Mouse (Mus musculus): Measurements from ENCODE around the gene Gdf15. TPM values are rescaled to one million over a fixed set of nuclear protein-coding genes. Genes with fewer than 3 reads are reported as not detected.
A peak's percentile ranks its signal among the peaks of the same experiment; 100 is the strongest.

The Gdf15 gene
- polyA plus RNA-seq, 1 experiment from 2014 or later: 4.9 TPM

GRCm38 (mm10) chr8:70643019-70643418, 10.8 kb upstream of the Gdf15 start:
- no peak for ATAC-seq
- no peak overlapping the region for H3K4me3 ChIP-seq
- no peak overlapping the region for H3K9ac ChIP-seq
- H3K36me3 ChIP-seq: no peaks in the 10 kb centered on the region
- no peaks in the 10 kb centered on the region for H3K9me3 ChIP-seq (replicated peaks)
- no peak overlapping the region for H3K27ac ChIP-seq
- H3K4me2 ChIP-seq: no peak overlapping the region
- 49% methylated on average over 3 of the region's 3 CpGs for WGBS (ENCODE audit: insufficient replicate concordance)
- H3K27me3 ChIP-seq (replicated peaks): 0 out of 2 replicates have a peak, but pooled peaks cover 7% of the 10 kb centered on the region
- H3K4me1 ChIP-seq: peaks cover 36% of the 10 kb centered on the region

- Histone ChIP-seq H3K4me2 (no peak overlapping the region), H3K27ac (no peak overlapping the region), H3K9me3 (replicated peaks) (no peaks in the 10 kb centered on the region), H3K4me1 (peaks cover 52% of the 10 kb centered on the region), H3K9ac (no peak overlapping the region), H3K27me3 (replicated peaks) (0 out of 2 replicates have a peak, but pooled peaks cover 7% of the 10 kb centered on the region), H3K36me3 (no peaks in the 10 kb centered on the region), H3K4me3 (no peak overlapping the region)
- ATAC-seq: no peak
- 72% methylated on average over 9 of the region's 9 CpGs for WGBS (ENCODE audit: insufficient replicate concordance)
Observed at GRCm38 (mm10) chr8:70638752-70639151, 6.5 kb upstream of the Gdf15 start.

GRCm38 (mm10) chr8:70636838-70637237, 4.6 kb upstream of the Gdf15 start:
- Histone ChIP-seq H3K4me1 (peaks cover 56% of the 10 kb centered on the region), H3K9me3 (replicated peaks) (no peaks in the 10 kb centered on the region), H3K27me3 (replicated peaks) (peaks cover 10% of the 10 kb centered on the region), H3K4me3 (no peak overlapping the region), H3K9ac (no peak overlapping the region), H3K36me3 (no peaks in the 10 kb centered on the region), H3K4me2 (no peak overlapping the region), H3K27ac (peak overlapping the region; percentile 33; the same call in 1 of the 2 replicates)
- ATAC-seq: peak; percentile 29
- 60% methylated on average over 8 of the region's 8 CpGs for WGBS (ENCODE audit: insufficient replicate concordance)

- Histone ChIP-seq H3K27ac (peak overlapping the region; percentile 79), H3K9ac (peak overlapping the region; percentile 50), H3K4me1 (peaks cover 66% of the 10 kb centered on the region), H3K36me3 (no peaks in the 10 kb centered on the region), H3K4me3 (no peak overlapping the region), H3K4me2 (0 out of 2 replicates have a peak overlapping the region, but pooled peaks have one; percentile 1), H3K9me3 (replicated peaks) (no peaks in the 10 kb centered on the region), H3K27me3 (replicated peaks) (peaks cover 21% of the 10 kb centered on the region)
- no peak for ATAC-seq
- 28% methylated on average over 6 of the region's 6 CpGs for WGBS (ENCODE audit: insufficient replicate concordance)
Observed at GRCm38 (mm10) chr8:70635527-70635926, 3.3 kb upstream of the Gdf15 start.

- no peak for ATAC-seq
- H3K9ac ChIP-seq: no peak overlapping the region
- H3K4me2 ChIP-seq: no peak overlapping the region
- peaks cover 21% of the 10 kb centered on the region for H3K27me3 ChIP-seq (replicated peaks)
- peaks cover 79% of the 10 kb centered on the region for H3K4me1 ChIP-seq
- 45% methylated on average over 6 of the region's 6 CpGs for WGBS (ENCODE audit: insufficient replicate concordance)
- no peak overlapping the region for H3K4me3 ChIP-seq
- H3K36me3 ChIP-seq: 0 out of 2 replicates have a peak, but pooled peaks cover 2% of the 10 kb centered on the region
- peak overlapping the region; percentile 79 for H3K27ac ChIP-seq
- no peaks in the 10 kb centered on the region for H3K9me3 ChIP-seq (replicated peaks)
Observed at GRCm38 (mm10) chr8:70634066-70634465, 1.8 kb upstream of the Gdf15 start.

GRCm38 (mm10) chr8:70631436-70631835, 820 bp downstream of the Gdf15 start:
- Histone ChIP-seq H3K36me3 (0 out of 2 replicates have a peak, but pooled peaks cover 3% of the 10 kb centered on the region), H3K4me1 (peaks cover 60% of the 10 kb centered on the region), H3K4me3 (peak overlapping the region; percentile 67), H3K9ac (peak overlapping the region; percentile 75), H3K4me2 (peak overlapping the region; percentile 78), H3K9me3 (replicated peaks) (no peaks in the 10 kb centered on the region), H3K27me3 (replicated peaks) (peaks cover 21% of the 10 kb centered on the region), H3K27ac (peak overlapping the region; percentile 79)
- WGBS (ENCODE audit: insufficient replicate concordance): 14% methylated on average over 23 of the region's 24 CpGs
- ATAC-seq: no peak

GRCm38 (mm10) chr8:70630532-70631381, 1.5 kb downstream of the Gdf15 start:
- peaks cover 21% of the 10 kb centered on the region for H3K27me3 ChIP-seq (replicated peaks)

GRCm38 (mm10) chr8:70629574-70630531, 2.4 kb downstream of the Gdf15 start:
- WGBS (ENCODE audit: insufficient replicate concordance): 1% methylated on average over 60 of the region's 60 CpGs
- H3K4me1 ChIP-seq: peaks cover 47% of the 10 kb centered on the region
- peak overlapping the region; percentile 67 for H3K4me3 ChIP-seq
- H3K9ac ChIP-seq: peak overlapping the region; percentile 75
- H3K27me3 ChIP-seq (replicated peaks): peaks cover 21% of the 10 kb centered on the region
- no peaks in the 10 kb centered on the region for H3K9me3 ChIP-seq (replicated peaks)
- H3K36me3 ChIP-seq: 0 out of 2 replicates have a peak, but pooled peaks cover 3% of the 10 kb centered on the region
- ATAC-seq: peak; percentile 82
- H3K4me2 ChIP-seq: peak overlapping the region; percentile 78
- H3K27ac ChIP-seq: peak overlapping the region; percentile 83

More at GRCm38 (mm10) chr8:70630532-70631381, 1.5 kb downstream of the Gdf15 start:
- H3K27ac ChIP-seq: peak overlapping the region; percentile 79
- ATAC-seq: peak; percentile 48
- H3K9me3 ChIP-seq (replicated peaks): no peaks in the 10 kb centered on the region
- H3K4me3 ChIP-seq: peak overlapping the region; percentile 67
- H3K4me2 ChIP-seq: peak overlapping the region; percentile 78
- peak overlapping the region; percentile 75 for H3K9ac ChIP-seq
- peaks cover 56% of the 10 kb centered on the region for H3K4me1 ChIP-seq
- 12% methylated on average over 22 of the region's 22 CpGs for WGBS (ENCODE audit: insufficient replicate concordance)
- 0 out of 2 replicates have a peak, but pooled peaks cover 3% of the 10 kb centered on the region for H3K36me3 ChIP-seq

GRCm38 (mm10) chr8:70628986-70629490, 3.2 kb downstream of the Gdf15 start:
- ATAC-seq: no peak
- 55% methylated on average over 7 of the region's 7 CpGs for WGBS (ENCODE audit: insufficient replicate concordance)
- Histone ChIP-seq H3K4me3 (peak overlapping the region; percentile 67), H3K27ac (peak overlapping the region; percentile 83), H3K9me3 (replicated peaks) (no peaks in the 10 kb centered on the region), H3K4me1 (peaks cover 46% of the 10 kb centered on the region), H3K4me2 (peak overlapping the region; percentile 78), H3K27me3 (replicated peaks) (peaks cover 21% of the 10 kb centered on the region), H3K36me3 (0 out of 2 replicates have a peak, but pooled peaks cover 3% of the 10 kb centered on the region), H3K9ac (peak overlapping the region; percentile 75)

GRCm38 (mm10) chr8:70627041-70627440, 5.2 kb downstream of the Gdf15 start:
- Histone ChIP-seq H3K36me3 (0 out of 2 replicates have a peak, but pooled peaks cover 3% of the 10 kb centered on the region), H3K27ac (no peak overlapping the region), H3K27me3 (replicated peaks) (peaks cover 12% of the 10 kb centered on the region), H3K4me2 (no peak overlapping the region), H3K9me3 (replicated peaks) (no peaks in the 10 kb centered on the region), H3K9ac (no peak overlapping the region), H3K4me1 (peaks cover 54% of the 10 kb centered on the region), H3K4me3 (no peak overlapping the region)
- WGBS (ENCODE audit: insufficient replicate concordance): 74% methylated on average over 5 of the region's 5 CpGs
- no peak for ATAC-seq

- Histone ChIP-seq H3K9me3 (replicated peaks) (no peaks in the 10 kb centered on the region), H3K27me3 (replicated peaks) (no peaks in the 10 kb centered on the region), H3K27ac (no peak overlapping the region), H3K4me3 (no peak overlapping the region), H3K4me2 (no peak overlapping the region), H3K36me3 (0 out of 2 replicates have a peak, but pooled peaks cover 3% of the 10 kb centered on the region), H3K4me1 (peaks cover 59% of the 10 kb centered on the region), H3K9ac (no peak overlapping the region)
- ATAC-seq: no peak
- WGBS (ENCODE audit: insufficient replicate concordance): 31% methylated on average over 5 of the region's 5 CpGs
Observed at GRCm38 (mm10) chr8:70625104-70625503, 7.2 kb downstream of the Gdf15 start.
